Mouse (Mus musculus): ENCODE measurements around the gene Grid1.

GRCm38 (mm10) chr14:35250412-35250811 is 430.5 kb downstream of the Grid1 start:
- no peak for TF ChIP-seq POLR2A (IDR thresholded peaks at IDR 0.05; ENCODE audit: low read depth, low read length)
- TF ChIP-seq CTCF (conservative IDR thresholded peaks at IDR 0.05; ENCODE audit: insufficient read depth, insufficient read length, low read depth, low read length), result no peak

Measured in kidney, adult 2 months (tissue).